Mouse (Mus musculus) kidney, postnatal 10 days (tissue): ENCODE results near the gene Klhl35.
A peak's percentile ranks its signal among the peaks of the same experiment; 100 is the strongest.

Experiments used
- DNase-seq: peaks from one replicate; pipeline ENCODE4 v3.0.0; 2021; ENCODE audit warnings: mixed read lengths

Gene Klhl35

DNA sequence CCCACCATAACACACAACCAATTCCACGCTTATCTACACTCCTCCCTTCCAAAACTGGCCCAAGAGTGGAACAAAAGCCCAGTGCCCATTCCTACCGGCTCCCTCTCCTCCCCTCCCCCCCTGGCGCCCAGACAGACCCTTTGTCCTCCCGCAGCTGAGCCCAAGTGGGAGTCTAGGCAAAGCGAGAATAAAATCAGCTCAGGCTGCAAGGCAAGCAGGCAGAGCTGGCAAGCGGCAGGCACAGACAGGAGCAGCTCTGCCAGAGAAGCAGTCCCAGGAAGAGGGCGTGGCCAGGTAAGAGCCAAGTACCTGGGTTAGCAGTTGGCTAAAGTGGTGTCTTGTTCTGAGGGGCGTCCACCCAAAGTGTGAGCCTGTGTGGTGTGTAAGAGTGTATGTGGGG lies at the start of gene Klhl35:
Klhl35 (plus strand) TSS at position 194 of the 400 bp plus-strand sequence.
- peak; percentile 53 for DNase-seq

DNA sequence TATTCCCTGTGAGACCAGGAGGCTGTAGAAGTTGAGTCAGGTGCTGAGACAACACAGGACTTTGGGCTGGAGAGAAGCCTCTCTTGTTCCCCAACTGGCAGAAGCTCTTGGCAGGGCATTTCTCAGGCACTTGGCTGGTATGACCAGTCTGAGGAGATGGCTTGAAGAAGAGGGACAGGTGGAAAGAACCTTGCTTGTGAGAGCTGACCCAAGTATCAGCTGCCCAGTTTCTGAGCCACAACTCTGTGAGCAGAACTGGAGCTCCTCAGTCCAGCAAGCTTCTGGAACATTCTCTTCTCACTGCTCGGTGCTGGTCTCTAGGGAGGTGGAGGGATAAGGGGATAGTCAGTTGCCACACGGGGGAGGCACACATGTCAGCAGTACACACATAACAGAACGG lies 46.5 kb upstream of the Klhl35 start:
- DNase-seq, result no peak

DNA sequence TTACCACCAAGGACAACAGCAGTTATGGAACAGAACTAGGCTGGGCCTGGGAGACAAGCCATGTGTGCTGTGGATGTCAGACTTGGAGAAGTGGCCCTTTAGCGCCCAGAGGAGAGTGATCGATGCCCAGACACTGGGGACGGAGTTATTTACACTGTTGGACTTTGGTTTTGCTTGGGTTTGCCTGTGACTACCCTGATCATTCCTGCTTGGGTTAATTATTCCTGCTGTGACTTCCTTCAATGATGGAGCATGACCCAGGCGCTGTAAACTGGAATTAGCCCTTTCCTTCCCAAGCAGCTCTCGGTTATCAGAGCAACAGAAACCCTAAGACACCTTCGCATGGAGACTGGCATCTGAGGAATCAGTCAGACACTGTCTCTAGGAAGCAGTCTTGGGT lies 44.8 kb upstream of the Klhl35 start:
- DNase-seq, result no peak

DNA sequence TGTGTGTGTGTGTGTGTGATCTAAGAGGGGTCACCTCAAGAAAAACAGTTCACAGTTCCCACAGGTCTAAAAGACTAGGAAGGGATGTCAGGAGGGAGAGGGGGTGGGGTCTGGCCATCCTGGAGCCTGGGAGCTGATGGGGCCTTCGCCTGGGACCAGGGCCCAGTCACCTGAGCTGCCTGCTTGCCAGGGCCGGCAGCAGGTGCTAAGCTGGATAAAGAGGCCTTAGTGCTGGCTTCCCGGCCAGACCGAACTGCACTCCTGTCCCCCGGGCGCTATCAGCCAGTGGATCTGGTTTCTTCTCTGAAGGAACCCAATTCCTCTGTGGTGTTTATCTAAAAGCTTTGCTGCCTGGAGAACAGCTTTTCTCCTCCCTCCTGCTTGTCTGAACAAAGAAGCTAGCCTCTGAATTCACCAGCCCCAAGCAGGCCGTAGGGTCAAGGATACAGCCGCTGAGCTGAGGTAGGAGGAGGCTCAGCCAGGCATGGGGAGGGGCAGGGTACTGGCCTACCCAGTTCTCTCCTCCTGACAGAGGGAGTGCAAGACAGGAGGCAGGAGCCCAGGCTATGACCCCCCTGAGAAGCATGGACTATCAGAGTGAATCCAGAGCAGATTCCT lies 41.2 kb upstream of the Klhl35 start:
- no peak for DNase-seq

DNA sequence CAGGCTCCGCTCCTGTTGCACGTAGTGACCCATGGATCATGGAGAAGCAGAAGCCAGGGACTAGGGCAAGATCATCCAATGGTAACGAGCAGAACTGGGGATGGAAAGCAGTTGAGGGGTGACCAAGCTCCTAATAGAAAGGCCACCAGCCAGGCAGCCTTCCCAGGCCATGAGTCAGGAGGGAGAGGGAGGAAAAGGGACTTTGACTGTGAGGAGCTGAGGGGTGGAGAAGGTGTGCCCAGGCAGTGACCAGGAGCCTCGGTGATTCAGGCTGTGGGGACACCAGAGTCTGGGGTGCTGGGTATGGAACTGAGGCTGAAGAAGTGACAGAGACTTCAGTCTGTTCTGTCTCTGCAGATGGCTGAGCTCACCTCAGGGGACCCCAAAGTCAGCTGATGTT lies 40.1 kb upstream of the Klhl35 start:
- no peak for DNase-seq

DNA sequence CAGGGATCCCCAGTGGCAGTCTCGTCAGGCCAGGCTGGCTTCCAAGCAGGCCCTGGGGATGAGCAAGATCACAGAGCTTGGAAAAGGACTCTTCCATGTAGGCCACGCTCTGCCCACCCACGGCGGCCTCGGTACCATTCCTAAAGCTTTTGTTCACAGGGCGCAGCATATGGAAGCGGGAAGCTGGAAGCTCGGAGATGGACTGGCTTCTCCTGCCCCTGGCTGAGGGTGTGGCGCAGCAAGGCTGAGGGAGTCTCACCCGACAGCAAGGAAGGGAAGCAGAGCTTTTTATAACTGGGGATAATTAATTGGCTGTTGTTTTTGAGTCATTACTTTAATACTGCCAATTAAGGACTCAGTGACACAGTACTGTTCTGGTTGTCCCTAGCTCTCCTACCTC lies 38.8 kb upstream of the Klhl35 start:
- DNase-seq, result no peak

DNA sequence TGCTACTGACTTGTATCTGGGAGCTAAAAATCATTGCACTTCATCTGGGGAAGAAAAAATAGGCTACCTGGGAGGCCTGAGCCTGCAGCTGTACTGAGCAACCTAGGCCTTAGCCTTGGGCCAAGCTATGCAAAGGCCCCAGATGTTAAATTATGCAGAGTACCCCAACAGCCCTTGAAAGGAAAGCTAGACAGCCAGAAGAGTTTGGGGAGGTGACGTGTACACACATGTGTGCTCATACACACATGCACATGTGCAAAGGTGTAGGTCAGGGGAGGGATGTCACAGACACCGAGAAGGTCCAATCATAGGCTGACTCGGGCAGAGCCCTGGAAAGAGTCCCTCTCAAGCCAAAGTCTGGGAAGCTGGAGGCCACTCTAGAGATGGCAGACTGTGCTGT lies 37.8 kb upstream of the Klhl35 start:
- DNase-seq, result no peak

DNA sequence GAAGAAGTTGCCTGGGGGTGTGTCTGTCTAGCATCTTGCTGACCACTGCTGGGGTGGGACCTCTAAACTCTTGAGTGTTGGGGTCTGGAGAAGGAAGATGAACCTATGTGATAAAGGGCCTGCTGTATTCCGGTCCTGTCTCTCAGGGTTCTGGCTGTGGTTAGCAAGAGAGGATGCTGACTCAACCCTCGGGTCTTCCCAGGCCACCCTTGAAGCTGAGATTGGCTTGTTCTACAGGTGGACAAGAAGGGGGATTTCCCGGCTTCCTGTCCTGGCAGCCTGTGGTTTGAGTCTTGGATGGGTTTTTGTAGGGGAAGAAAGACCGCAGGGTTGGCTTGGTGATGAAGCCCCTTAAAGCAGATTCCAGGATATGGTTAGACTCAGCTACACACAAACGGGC lies 37.0 kb upstream of the Klhl35 start:
- DNase-seq, result no peak

DNA sequence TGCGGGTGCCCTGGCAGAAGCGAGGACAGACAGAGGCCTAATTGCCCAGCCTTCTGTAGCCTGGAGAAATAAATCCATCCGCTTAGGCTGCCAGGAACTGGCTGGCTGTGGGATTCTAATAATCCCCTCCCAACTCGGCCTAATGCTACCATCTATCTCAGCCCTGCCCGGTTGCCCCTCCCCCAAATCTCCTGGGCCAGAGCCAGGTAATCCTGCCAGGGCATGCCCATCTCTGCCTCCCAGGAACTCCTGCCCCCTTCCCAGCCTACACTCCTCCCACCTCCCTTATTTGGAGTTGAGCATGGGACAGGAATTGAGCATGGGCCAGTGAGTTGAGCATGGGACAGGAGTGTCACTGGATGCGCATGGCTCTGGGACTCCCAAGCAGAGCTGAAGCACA lies 36.0 kb upstream of the Klhl35 start:
- DNase-seq, result no peak

DNA sequence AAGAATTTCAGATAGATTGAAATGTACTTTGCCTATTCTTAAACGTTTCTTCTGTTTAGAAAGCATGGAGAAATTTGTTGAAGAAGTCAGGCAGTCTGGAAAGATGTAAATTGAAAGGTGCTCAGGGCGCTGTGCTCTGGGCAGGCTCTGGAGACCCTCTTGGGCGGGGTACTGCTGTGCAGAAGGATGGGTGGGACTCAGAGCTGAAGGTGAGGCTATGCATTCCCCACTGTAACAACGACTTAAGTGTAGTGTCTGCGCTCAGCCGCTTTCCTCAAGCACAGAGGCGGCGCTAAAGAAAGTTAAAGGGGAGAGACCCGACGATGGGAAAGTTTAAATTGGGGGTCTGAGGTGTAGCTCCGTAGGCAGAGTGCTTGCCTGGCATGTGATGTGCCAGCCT lies 35.6 kb upstream of the Klhl35 start:
- no peak for DNase-seq

DNA sequence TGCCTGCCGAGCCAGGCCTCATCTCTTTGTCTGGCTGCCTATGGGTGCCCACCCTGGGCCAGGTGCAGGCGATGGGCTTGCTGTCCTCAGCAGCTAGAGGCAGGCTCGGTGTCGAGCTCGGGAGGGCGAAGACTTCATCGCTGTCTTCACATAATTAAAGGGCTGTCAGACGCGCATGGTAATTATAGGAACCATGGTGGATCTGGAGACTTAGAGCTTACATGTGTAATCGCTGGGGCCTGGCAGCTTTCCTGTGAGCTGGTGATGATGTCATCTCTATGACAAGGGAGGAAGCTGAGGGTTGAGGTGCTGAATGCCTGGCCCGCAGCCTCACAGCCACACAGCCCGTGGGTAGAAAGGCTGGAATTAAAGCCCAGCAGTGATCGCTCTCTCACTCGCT lies 33.6 kb upstream of the Klhl35 start:
- no peak for DNase-seq

DNA sequence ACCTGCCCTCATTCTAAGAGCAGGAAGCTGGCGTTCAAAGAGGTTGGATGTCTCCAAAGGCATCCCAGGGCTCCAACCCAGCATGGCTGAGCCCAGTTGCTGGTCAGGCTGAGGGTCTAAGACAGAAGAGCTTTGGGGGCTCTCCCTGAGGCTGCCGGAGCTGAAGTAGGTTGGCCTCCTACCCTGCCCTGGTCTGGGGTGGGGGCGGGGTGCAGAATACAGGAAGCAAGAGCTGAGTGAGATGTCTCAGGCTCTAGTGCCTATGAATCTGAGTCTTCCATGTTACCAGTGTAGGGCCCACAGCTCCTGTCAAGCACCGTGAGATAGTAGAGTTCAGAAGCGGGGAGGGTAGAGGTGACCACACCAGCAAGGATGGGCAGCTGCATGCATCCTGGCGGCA lies 32.9 kb upstream of the Klhl35 start:
- DNase-seq, result no peak

DNA sequence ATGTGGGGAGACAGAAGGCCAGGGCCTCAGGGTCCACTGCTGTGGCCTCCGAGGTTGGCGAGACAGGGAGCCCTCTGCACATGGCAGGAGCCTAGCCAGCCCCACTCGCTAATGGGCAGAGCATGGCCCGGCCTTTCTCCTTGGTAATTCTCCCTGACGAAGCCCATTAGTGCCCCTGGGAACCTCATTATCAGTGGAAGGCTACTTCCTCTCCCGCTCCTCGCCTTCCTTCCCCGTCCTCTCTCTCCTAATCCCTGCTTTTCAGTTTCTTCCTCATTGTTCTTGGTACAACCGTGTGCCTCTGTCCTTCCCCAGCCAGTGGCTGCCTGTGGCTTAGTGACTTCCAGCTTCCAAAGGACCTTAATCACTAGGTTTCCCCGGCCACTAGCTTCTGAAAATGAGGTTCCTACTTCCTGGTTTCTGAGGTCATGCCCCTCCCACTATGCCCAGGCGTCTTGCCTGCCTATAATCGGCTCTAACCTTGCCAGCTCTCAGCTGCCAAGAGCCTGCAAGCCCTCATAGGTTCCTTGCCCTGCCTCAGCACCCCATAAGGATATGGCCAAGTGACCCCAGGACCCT lies 31.0 kb upstream of the Klhl35 start:
- DNase-seq, result no peak

DNA sequence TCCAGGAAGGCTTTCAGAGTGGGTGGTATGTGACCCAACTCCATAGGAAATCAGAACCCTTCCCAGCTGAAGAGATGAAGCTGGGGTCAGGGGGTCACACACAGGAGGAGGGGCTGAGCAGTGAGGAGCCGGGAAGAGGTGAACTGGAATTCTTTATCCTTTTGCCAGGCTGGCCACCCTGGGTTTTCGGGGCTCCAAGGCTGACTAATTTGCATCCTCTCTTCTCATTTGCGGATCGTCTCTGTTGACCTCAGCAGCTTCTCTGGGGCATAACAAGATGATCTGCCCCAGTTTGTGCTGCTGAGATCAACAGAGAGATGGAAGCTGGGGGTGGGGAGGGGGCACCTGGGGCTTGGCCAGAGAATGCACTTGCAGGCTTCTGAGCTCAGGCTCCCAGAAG lies 29.3 kb upstream of the Klhl35 start:
- no peak for DNase-seq

DNA sequence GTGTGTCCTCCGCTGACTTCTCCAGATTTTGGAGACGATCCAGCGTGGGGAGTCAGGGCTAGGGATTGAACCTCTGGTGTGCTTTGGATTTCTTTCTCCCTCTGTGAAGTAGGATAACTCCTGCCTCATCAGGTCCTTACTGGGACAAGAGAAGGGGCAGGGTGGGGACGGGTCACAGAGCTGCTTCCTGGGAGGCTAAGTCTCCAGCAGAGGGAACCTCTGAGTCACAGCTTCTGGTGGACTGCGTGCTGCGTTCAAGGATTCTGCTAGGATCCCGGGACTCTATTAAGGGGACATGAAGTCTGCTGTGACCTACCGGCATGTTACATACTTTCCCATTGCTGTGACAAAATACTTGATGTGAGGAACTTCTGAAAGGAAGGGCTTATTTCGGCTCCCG lies 26.9 kb upstream of the Klhl35 start:
- DNase-seq, result no peak

DNA sequence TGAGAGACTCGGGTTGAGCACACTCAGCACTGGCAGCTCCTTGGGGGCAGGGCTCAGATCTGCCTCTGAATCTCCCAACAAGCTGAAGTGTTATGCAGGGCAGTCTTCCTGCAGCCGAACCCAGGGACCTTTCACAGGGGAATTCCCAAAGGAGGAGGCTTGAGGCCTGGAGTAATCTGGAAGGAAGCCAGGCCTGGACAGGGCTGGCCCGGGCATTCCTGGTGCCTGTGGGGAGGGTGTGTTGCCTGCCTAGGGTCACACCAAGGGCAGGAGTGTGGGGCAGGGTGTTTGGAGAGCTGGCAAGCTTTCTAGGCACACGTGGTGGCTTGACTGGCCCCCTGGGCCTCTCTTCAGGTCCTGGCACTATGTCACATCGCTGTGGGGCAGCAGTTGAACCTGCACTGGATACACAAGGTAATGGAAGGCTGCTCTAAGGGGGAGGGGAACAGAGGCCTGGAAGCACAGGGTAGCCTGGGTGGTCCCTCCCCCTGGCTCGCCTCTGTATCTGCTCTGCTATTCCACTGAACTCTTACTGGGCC lies 24.2 kb upstream of the Klhl35 start:
- DNase-seq, result peak; percentile 88

DNA sequence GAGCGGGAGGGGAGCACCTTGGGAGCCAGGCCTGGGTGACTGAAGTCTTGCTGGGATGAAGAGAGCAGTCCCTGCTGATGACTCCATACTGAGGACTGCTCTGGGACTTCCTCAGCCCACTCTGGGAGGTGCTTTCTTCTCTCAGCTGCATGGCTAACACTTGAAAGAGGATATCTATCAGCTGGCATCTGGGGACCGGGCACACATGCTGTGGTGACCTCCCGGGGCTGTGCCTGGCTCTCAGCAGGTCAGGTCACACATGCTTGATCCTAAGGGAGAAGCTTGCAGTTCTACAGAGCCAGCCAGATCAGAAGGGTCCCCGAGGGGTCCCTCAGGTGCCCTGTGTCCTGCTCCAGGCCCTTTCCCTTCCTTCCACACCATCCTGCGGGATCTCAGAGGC lies 22.6 kb upstream of the Klhl35 start:
- DNase-seq, result no peak

DNA sequence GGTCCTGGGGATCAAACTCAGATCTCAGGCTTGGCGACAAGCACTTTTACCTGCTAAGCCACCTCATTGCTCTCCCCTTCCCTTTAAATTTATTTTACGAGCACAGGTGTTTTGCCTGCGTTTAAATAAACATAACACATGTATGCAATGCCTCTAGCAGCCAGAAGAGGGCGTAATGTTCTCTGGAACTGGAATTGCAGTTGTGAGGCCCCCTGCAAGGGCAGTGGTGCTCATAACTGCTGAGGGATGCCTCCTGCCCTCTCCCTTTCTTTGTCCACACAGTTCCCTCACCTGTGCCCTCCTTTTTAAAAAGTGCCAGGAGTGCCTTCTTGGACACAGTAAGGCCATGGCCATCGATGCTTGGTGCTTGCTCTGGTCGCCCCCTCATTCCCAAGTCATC lies 21.8 kb upstream of the Klhl35 start:
- DNase-seq, result no peak

DNA sequence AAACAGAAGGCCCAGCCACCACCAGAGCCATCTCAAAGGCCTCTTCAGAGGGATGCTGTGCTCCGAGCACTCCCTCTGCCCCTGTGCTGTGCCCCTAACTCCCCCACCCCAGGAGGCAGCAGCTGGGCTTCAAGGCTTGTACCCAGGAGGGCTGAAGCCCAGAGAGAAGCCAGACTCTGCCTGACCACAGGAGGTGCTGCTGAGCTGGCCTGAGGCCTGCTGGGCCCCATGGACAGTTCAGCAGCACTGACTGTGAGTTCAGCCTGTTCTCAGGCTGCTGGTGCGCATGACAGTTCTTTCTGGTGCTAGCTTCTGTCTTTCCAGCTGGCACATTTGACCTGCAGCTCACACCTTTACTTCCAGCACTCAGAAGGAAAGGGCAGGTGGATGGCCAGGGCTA lies 20.0 kb upstream of the Klhl35 start:
- no peak for DNase-seq

DNA sequence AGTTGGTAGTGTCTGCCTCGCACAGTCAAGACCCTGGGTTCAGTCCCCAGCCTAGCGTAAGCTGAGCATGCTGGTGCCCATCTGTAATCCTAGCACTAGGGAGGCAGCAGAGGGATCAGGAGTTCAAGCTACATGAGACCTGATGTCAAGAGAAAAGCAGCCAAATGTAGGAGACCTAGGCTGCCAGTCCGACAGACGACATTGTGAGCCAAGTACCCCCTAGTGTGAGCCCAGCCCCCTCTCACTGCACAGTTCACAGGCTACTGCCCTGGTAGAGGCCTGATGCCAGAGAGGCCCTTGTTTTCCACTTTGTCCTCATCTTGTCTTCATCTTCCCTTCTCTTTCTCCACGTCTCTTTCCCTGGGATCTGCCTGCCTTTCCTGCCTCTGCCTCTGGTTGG lies 18.5 kb upstream of the Klhl35 start:
- no peak for DNase-seq

DNA sequence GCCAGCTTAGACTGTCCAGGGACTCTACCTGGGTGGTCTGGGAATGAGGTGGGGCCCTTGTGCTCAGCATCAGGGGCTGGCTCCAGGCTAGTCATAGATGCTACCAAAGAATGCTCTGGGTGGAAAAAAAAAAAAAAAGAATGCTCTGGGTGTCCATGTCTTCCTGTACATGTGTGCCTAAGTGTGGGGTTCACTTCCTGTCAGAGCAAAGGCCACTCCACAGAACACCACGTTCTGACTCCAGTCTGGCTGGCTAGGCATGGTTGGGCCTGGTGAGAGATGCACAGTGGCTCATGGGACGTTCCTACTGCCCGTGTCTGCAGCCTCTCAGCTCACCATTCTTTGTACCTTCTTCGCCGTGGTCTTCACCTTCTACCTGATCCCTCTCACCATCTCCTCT lies 17.2 kb upstream of the Klhl35 start:
- no peak for DNase-seq

DNA sequence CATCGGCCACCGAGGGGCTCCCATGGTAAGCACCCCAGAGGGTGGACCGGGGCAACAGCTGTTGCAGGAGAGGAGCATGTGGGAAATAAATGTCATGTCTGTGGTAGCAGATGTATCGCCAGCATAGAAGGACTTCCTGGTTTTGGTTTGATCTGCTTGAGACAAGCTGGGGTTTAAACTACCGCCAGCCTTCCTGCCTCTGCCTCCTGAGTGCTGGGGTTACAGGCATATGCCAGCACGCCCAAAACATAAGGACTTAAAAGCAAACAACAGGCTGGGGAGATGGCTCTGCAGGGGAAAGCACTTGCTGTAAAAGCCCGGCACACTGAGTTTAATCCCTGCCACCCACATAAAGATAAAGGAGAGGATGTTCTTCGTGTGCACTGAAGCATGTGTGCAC lies 16.7 kb upstream of the Klhl35 start:
- no peak for DNase-seq

DNA sequence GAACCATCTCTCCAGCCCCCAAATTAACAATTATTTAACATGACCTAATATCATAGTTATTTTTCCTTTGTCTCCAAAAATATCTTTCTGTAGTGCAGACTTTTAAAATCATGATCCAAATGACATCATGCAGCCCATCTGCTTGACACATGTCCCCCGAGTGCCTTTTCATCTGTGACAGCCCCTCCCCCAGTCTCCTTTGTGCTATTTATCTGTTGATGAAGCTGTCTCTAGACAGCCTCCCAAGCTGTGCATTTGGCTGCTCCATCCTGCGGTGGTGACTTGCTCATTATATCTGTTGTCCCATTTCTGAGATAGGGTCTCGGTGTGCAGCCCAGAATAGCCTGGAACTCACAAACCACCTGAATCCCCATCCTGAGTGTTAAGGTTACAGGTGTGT lies 16.1 kb upstream of the Klhl35 start:
- DNase-seq, result no peak

DNA sequence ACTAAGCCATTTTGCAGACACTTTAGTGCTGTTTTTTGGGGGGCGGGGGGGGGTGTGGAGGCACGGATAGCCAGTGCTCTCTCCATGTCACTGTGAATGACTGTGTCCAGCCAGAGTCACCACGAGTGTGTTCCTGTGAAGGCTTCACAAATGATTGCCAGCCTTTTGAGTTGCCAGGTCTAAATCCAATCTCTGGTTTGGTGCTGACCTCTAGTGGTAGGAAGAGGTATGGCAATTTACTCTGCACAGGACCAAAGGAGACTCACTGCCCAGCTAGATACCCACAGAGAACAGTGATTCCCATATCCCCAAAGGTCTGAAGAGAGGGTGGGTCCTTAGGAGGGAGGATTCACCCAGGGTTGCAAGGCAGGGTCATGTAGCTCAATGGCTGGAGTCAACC lies 15.1 kb upstream of the Klhl35 start:
- peak; percentile 81 for DNase-seq

DNA sequence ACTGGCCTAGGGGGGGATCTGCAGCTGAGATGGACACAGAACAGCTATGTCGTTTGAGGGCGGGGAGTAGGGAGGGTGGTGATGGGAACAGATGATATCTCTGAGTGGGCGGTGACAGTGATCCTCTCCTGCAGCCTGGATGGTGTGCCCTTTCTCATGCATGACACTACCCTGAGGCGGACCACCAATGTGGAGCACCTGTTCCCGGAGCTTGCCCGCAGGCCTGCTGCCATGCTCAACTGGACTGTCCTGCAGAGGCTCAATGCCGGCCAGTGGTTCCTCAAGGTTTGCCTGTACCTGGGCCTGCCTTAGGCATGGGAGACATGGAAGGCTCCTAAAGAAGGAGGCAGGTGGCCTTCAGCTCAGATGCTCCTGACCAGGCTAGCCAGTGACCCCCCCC lies 12.9 kb upstream of the Klhl35 start:
- no peak for DNase-seq
